Mouse (Mus musculus) ES-Bruce4 (cell line): ENCODE results near the gene Ms4a4c.

Experiments
- CTCF ChIP-seq: IDR thresholded peaks from one replicate; pipeline ENCODE4 v1.8.1; 2011; ENCODE audit warnings: low read depth, low read length
- POLR2A ChIP-seq: IDR thresholded peaks from one replicate; pipeline ENCODE4 v1.8.1; 2011; ENCODE audit warnings: low read length; ENCODE audit not compliant: insufficient read depth

DNA sequence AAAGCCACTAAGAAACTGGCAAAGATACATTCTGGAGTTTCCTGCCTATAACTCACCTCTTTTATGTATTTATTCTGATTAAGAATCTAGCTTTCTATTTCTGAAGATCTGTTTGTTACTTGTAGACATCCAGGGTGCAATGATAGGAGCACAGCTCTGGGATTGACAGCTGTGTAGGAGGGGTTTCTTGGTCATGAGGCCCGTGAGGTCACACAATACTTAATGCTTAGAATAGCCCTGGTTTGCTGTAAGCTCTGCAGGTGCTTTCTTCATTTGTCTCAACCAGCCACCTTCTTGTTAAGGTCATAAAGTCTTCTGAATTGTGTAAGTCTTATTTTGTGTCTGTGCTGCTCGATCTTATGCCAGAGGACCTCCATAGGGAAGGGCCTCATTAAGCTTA lies 15.6 kb upstream of the Ms4a4c start:
- no peak for TF ChIP-seq CTCF
- no peak for TF ChIP-seq POLR2A
